Mouse (Mus musculus) ovary, postnatal 10 days (tissue): Measurements from ENCODE around the gene Samd4b.
"Not testable (repeated sequence)": the region's sequence is repeated elsewhere in the genome, so short reads cannot be mapped to it uniquely, and the experiment has no call there.

Experiments
- DNase-seq: peaks from one replicate; pipeline ENCODE4 v3.0.0; 2022; ENCODE audit warnings: low spot score

Samd4b gene

DNA sequence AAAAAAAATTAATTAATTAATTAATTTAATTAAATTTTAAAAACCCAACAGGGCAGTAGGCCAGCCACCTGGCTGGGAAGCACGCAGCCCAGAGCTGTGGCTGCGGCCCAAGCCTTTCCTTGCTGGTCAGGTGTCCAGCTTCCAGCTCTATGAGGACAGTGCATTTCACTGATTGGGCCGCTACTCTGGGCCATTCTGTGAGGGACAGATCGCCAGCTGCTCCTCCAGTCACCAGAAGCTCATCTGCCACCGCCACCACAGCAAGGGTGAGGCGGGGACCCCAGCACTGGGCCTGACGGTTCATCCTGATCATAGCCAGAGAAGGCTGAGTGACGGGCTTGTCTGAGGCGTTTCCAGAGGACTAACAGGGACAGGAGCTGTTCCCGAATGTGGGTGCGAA lies 36.0 kb downstream of the Samd4b start:
- DNase-seq = no peak

DNA sequence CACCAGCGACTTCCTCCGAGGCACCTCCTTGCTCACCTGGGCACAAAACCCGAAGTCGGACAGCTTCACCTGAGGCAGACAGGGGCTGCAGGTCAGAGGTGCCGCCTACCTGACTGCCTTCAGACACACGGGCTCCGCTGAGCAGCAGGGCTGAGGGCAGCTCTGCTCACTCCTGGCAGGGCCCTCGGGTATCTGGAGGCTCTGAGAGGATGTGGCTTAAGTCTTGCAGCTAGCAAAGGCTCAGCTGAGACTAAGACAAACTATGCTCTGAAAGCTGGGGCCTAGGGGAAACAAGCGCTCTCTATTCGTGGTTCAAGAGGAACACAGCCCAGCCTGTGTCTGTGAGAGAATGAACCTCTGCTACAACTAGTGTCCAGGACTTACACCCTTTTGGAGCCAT lies 37.1 kb downstream of the Samd4b start:
- no peak for DNase-seq

DNA sequence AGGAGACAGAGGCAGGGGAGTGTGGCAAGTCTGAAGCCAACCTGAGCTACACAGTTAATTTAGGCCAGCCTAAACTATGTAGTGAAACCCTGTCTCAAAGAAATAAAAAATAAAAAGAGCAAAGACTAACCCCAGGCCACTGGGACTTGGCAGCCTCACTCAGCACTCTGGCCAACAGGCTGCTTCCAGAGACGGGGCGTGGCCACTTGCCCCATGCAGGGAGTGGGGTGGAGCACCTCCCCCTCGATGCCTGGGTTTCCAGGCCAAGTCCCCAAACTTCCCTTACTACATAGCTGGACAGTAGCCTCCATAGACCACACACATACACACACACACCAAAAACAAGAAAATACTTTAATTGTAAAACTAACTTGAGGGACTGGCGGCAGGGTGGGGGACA lies 39.5 kb downstream of the Samd4b start:
- DNase-seq = no peak

DNA sequence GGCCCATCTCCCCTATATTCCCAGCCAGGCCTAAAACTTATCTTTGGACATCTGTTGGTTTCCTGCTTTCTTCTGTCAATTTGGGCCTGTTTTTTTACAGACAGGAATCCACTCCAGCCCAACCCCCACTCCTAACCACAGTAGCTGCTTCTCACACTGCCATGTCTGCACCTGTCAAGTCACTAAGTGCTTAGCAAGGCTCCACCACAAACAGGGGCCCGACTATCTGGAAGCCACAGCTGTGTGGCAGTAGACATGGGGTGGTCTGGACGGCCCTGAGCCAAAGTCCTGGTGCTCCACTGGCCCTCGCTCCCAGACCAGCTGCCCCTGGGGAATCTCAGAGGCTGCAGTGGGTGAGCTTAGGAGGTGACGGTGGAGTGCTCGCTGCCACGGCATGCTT lies 40.2 kb downstream of the Samd4b start:
- DNase-seq = no peak

DNA sequence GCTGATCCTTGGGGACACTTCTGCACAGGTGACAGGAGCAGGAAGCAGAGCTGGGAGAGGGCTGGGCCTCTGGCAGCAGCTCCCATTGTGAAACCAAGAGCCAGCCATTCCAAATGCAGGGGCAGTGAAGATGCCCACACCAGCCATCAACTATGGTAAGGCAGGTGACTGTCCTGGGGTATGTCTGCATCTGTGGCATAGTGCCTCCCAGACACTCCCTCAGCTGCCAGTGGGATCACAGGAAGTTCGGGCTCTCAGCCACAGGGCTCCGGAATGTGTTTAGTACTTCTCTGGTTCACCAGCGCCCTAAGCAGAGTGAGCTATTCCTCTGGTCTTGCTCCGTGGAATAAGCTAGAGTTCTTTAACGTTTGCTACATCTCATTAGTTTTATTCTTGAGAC lies 40.9 kb downstream of the Samd4b start:
- DNase-seq = no peak

DNA sequence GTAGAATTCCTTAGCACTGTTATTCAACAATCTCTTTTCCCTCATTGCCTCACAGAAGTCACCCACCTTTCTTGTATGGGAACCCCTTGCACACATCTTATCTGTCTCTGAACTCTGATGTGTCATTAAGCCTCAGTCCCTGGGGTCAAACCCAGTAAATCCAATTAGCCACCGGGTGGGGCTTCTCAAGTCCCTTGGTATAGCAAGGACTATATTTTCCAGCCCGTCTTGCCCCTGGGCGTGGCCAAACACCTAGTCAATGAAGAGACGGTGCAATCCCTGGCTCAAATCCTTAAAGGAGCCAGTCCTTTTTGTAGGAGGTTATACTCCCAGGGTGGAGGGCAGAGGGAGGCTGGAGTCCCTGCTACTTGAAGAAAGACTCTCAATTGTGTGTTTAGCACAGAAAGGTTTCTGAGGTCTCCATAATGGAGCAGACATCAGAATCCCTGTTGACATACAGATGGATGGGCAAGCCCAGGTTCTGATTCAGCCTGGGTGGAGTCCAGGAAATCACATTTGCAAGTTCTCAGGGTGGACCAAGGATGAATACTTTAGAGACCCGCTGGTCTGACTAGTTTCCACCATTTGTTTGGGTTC lies 41.9 kb downstream of the Samd4b start:
- DNase-seq = no peak

DNA sequence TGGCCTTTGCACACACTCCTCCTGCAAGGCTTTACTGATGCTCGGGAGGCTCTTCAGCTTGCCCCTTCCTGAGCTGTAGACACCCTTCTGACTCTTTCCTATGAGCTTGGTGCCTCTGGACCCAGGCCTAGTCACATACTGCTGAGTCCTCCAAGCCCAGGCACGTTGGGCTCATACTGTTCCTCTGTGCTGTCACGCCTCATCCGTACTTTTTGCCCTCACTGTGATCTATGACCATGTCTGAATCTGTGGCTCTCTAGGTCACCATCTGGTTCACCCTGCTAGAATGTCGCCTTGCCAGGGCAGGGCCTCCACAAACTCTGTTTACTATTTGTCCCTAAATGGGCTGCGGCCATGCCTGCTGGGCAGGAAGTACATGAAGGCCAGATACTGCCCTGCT lies 44.9 kb downstream of the Samd4b start:
- DNase-seq = no peak

DNA sequence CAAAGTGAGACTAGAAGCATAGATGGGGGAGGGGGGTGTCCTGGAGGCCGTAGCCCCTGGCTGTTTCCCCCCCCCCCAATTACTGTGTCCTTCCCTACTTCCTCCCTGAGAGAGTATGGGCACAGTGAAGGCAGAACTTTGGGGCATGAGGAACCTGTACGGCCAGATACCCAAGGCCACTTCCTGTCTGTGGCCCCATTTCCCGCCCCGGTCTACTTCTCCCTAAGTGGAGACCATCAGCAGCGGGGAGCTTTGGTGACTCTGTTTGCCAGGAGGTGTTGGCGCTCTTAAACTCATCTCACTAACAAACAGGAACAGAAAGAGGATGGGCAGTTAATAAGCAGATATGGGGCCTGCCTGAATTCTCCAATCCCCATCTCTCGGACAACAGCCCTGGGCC lies 50.3 kb downstream of the Samd4b start:
- DNase-seq = no peak

DNA sequence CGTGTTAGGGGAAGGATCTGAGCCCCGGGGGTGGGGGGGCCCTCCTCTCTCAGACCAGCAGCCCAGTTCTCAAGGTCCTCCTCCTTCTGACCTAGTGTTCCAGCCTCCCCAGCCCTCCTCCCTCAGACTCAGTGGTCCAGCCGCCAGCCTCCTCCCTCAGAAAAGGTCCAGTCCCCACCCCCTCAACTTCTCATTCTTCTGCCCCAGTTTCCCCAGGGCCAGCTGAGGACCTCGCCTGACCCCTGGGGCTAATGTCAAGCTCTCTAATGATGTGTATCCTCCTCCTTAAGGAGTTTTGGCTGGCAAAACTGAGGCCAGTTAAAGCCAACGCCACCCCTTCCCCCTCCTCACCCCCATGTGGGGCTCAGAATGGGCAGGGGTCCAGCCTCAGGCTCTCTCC lies 50.8 kb downstream of the Samd4b start, which contains the start of gene Nccrp1:
TSS of gene Nccrp1 (minus strand) at position 101 of the 400 bp plus-strand sequence.
- no peak for DNase-seq

DNA sequence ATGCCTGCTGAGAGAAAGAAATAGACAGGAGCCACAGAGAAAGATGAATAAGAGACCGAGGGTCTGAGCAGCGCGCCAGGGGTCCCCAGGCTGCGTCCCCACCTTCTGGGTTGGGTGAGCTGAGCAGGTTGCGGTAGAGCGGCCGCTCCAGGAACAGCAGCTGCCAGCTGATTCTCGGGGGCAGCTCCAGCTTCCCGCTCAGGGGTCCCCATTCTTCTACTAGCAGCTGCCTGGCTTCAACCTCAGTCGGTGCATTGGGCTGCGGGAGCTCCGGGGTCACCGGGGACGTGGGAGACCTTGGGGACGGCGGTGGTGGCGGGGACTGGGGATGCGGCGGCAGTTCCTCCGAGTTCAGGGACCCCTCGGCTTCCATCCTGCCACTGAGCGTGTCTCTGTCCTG lies 51.3 kb downstream of the Samd4b start:
- DNase-seq = no peak

DNA sequence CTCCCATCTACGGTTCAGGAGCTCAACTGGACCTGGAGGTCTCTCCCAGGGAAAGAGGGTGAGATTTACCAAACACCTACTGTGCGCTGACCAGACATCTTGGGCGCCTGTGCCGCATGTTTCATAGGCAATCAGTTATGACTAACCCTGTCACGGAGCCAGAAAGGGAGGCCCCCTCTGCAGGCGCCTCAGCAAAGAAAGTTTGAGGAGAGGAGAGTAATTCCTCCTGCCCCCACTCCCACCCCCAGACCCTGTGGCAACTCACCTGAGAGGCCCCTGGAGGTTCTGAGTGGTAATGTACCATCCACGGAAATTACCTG lies 52.1 kb downstream of the Samd4b start:
- no peak for DNase-seq

DNA sequence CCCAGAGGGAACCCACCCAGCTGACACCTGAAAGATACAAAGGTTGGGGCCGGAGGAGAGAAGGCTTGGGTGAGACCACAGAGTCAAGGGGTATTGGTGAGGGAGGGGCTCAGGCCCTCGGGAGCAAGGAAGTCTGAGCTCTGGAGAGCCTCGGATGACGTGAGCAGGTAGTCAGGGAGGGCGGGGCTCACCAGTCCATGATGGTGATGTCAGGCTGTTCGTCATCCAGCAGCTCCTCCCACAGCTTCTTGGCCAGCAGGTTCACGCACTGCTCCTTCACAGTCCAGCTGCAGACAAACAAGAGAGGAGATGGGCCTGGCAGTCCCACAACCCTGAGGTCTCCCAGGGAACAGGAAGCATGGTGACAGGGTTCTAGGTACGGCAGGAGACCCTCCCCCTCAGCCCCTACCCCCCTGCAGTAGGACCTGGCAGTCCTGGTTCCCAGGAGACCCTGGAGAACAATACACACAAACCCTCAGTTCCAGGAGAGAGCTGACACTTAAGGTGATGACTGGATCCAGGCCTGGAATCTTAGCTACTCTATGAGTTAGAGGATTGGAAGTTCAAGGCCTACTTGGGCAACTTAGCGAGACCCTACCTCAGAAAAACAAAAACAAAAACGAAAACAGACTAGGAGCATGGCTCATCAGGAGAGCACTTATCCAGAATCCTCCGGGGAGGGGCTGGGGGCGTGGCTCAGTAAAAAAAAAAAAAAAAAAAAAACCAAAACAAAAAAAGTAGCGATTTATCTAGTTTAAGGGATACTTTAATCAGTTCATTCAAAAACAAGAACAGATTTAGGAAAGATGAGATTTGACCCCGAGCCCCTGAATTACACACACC lies 52.7 kb downstream of the Samd4b start:
- DNase-seq = no peak

DNA sequence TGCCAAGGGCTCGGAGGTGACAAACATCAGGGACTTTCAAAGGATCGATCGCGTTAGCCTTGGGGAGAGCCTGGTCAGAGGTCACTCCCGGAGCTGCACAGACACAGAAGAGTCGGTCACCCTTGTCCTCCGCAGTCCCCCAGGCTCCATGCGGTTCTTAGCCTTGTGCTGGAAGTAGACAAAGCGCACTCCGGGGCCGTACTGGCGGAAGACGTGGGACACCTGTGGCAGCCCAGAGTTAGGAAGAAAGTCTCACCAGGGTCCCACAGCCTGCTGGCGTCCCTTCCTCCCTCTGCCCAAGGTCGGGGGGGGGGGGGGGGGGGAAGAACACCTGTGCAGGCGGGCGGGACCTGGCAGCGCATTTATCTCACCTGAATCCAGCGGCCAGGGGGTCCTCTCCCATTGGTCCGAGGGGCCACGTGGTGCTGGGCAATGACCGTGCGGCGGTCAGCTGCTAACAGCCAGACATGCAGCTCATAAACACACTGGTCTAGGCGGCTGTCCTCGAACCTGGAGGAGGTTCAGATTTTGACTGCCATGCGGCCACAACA lies 53.8 kb downstream of the Samd4b start:
- DNase-seq = no peak

DNA sequence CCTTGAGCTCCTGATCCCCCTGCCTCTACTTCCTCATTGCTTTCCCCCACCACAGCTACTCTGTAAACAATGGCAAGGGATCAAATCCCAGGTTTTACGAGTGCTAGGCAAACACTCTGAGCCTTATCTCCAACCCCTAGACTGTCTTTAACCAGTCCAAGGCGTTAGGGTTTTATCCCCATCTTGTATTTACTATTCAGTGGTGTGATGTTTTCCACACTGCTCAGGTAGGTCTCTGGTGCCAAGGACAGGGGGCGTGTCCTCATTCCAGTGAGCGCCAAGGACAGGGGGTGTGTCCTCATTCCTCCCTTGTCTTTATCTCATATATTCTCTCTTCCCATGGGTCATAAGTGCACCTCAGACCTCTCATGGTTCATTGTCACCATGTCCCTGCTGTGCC lies 57.4 kb downstream of the Samd4b start, which contains the start of gene Sycn:
TSS of gene Sycn (plus strand) at position 360 of the 400 bp plus-strand sequence.
- DNase-seq = no peak

DNA sequence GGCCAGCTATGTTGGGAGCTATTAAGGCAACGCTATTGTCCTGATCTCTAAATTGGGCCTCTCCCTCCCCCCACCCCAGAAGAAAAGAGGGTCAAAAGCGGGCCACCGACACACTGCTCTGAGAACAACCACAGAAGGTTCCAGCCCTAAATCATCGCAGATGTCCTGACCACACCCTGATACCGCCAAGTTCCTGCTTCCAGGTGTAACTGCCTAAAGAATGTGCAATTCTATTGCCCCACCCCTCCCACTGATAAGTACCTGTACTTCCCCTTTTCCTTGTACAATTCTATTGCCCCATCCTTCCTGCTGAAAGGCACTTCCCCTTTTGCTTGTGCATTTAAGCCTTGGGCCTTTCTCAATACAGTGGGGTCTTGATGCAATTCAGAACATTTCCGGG lies 59.1 kb downstream of the Samd4b start:
- not testable (repeated sequence) for DNase-seq

DNA sequence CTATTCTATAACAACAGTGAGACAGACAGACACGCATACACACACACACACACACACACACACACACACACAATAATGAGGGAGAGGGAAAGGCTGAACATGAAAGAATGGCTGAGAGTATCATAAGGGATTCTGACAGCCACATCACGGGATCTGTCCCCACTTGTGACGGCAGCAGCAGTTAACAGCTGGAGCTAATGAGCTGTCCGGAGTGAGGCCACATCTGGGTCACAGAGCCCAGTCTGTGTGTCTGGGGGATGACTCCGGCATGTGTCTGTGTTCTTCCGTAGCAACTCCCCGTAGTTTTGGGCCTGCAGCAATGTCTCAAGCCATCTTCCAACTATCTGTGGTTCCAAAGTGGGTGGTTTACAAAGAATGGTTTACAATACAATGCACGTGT lies 65.9 kb downstream of the Samd4b start:
- no peak for DNase-seq

DNA sequence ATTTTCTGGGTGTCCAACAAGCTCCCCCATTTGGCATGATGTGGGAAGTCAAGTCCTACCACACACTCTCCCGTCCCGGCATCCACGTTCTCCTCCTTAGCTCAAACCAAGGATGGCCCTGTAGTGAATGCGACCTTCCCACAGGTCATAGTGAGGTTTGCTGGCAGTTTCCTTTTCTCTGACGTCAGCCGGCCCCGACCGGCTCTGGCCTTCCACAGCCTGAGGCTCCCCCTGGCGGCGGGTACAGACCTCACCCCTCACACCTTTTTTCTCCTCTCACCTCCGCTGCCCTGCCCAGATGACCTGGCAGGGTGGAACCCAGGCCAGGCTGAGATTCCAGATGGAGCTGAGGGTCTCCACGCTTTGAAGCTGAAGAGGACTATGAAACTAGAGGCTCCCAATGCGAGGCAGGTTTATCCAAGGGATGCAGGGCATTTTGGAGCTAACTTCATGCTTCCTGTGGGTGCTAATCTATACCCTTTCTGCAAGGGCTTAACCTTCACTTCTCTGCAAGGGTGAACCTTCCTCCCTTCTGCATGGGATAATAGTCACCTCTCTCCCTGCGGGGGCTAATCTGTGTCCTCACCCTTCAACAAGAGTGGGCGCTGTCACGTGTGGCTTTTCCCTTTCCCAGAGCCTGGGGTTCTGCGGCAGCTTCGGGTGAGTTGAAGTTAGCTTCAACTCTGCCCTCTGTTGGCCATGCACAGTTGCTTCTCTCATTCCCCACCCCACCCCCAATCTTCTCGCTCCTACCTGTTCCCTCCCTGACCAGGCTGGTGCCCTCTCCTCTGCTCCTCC lies 69.8 kb downstream of the Samd4b start:
- DNase-seq = peak; percentile 52

DNA sequence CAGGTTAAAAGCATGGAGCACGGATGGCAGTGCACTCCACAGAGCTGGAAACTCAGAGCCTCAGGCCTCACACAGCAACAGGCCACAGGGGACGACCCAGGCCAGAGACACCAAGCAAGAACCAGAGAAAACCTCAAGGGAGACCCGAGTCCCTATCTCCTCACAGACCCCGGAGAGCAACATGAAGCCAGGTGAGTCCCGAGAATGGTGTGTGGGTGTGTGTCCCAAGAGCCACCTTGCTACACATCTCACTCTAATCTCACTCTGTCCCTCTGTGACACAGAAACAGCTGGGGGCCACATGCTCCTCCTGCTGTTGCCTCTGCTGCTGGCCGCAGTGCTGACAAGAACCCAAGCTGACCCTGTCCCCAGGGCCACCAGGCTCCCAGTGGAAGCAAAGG lies 75.4 kb downstream of the Samd4b start, which contains the start of gene Ifnl3:
TSS of gene Ifnl3 (plus strand) at position 301 of the 400 bp plus-strand sequence.
- not testable (repeated sequence) for DNase-seq

DNA sequence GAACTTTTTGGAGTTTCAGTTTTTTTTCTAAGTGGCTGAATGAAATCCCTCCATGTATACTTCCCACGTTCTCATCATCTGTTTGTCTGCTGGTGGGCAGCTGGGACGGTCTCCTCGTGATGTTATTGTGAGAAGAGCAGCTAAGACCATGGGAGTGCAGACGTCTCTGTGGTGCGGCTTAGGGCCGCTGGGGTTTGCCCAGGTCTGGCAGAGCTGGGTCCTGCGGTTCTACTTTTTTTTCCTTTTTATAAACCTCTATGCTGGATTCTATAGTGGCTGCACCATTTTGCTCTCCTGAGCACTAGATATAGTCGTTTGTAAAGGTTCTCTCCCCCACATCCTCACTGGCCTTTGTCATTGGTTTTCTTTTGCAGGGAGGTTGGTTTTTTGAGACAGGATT lies 86.5 kb downstream of the Samd4b start:
- DNase-seq = no peak

DNA sequence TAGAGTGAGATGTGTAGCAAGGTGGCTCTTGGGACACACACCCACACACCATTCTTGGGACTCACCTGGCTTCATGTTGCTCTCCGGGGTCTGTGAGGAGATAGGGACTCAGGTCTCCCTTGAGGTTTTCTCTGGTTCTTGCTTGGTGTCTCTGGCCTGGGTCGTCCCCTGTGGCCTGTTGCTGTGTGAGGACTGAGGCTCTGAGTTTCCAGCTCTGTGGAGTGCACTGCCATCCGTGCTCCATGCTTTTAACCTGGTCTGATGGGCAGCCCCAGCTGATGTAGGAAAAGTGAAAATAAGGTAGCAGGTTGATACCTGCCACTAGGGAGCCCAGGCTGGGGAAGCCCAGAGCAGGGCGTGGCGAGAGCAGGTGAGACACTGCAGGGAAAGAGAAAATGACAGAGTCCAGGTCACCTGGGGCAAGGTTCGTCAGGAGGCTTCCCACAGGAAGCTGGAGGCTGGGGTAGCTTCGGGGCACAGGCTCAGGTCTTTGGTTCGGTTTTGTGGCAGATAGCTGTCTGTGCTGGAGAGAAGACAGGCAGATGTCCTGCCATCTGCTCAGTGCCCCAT lies 87.5 kb downstream of the Samd4b start, which contains the start of gene Ifnl2:
TSS of gene Ifnl2 (minus strand) at position 51 of the 570 bp plus-strand sequence.
- DNase-seq = not testable (repeated sequence)

DNA sequence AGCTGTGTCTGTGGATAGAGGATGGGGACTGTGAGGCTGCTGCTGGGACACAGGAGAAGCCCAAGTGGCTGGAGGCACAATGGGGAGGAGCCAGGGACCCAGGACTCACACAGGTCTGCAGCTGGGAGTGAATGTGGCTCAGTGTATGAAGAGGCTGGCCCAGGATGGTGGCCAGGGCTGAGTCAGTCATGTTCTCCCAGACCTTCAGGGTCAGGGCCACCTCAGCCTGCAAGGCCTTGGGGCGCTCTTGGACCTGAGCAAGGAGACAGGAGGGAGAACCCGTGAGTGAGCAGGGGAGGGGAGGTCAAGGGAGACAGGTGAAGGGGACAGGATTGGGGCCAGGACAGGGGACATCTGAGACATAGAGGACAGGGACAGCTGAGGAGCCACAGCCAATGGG lies 88.8 kb downstream of the Samd4b start:
- DNase-seq = not testable (repeated sequence)

DNA sequence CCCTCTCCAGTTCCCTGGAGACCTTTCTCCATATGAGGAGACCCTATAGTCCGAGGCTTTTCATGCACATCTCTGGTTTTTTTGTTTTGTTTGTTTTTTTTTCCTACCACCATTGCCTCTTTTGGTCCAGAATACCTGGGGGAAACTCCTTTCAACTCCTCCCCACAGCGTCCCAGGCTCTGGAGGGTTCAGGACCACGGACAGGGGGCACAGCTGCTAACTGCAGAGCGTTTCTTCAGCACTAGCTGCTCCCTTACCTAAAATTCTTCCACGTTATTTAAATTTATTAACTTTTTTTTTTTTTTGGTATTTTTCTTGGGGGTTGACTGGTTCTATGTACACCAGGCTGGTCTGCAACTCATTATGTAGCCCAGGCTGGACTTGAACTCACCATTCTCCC lies 92.4 kb downstream of the Samd4b start:
- no peak for DNase-seq
